Mouse (Mus musculus): ENCODE results near the gene Slc25a1.

GRCm38 (mm10) chr16:17898462-17898861 lies 29.6 kb downstream of the Slc25a1 start, which contains the start of the genes Dgcr2 and Tssk2:
- TF ChIP-seq CTCF (IDR thresholded peaks at IDR 0.05; ENCODE audit: extremely low read depth, insufficient read depth, low read length) (no peak), POLR2A (IDR thresholded peaks at IDR 0.05; ENCODE audit: extremely low read depth, insufficient read depth, low read length) (no peak)
